Mouse (Mus musculus) left cerebral cortex, postnatal 25 days (tissue): Measurements from ENCODE around the gene Tpst2. TPM values are rescaled to one million over a fixed set of nuclear protein-coding genes. Genes with fewer than 3 reads are reported as not detected.

Experiments used
- DNase-seq, 2 experiments: peaks; one replicate each; pipeline ENCODE4 v3.0.0; 2022; ENCODE audit warnings: low spot score in 2 of 2, mixed read lengths in 1 of 2
- intact Hi-C: fragments of 180-260 bp; cut with DNase I; formaldehyde crosslinking; loops from one replicate; pipeline ENCODE4 v1.15.1; 2025
- total RNA-seq, 2 experiments: library from RNA; stranded (reverse); gene quantifications; 2 replicates each; pipeline ENCODE4 v1.2.3; 2021

Tpst2 gene
- total RNA-seq, 2 experiments from 2014 or later: 39.0 to 43.9 TPM

DNA sequence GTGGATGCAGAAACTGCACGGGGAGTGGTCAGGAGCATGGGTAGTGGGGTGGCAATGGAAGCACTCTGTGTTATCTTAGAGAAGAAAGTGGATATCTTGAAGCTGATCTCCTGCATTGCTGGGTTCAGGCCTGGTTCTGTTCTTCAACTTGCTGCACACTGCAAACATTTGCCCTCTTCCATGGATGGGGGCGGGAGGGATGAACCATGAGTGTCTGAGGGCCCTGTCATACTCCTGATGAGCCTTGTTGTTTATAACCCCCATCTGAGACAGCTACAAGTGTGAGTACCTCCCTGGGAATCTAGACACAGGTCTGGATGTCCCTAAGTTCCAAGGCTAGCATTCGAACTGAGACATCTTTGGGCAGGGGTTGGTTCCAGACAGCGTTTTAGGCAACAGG, 44.9 kb downstream of the Tpst2 start:
- no peak for DNase-seq
- intact Hi-C loops: loop anchor here (1.0 kb wide), 2 partner anchors 45 to 93 kb away; partner anchors contain the start of gene Tpst2

DNA sequence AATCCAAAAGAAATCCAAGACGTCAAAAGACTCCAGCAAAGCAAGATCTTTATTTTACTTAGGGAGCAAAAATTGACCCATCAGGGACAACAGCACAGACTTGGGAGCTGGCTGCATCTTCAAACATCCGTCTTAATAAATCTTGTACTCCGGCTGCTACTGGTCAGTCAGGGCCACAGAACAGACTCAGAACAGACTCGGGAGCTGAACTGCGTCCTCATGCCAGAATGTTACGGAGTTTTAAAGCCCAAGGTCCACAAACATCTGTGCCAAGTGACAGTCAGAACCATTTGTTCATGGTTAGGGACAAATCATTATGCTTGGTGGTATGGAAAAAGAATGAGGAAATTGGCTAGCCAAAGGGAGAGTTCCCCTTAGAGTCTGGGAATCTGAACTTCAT, 46.8 kb downstream of the Tpst2 start:
- intact Hi-C loops: no loop called here
- no peak for DNase-seq

DNA sequence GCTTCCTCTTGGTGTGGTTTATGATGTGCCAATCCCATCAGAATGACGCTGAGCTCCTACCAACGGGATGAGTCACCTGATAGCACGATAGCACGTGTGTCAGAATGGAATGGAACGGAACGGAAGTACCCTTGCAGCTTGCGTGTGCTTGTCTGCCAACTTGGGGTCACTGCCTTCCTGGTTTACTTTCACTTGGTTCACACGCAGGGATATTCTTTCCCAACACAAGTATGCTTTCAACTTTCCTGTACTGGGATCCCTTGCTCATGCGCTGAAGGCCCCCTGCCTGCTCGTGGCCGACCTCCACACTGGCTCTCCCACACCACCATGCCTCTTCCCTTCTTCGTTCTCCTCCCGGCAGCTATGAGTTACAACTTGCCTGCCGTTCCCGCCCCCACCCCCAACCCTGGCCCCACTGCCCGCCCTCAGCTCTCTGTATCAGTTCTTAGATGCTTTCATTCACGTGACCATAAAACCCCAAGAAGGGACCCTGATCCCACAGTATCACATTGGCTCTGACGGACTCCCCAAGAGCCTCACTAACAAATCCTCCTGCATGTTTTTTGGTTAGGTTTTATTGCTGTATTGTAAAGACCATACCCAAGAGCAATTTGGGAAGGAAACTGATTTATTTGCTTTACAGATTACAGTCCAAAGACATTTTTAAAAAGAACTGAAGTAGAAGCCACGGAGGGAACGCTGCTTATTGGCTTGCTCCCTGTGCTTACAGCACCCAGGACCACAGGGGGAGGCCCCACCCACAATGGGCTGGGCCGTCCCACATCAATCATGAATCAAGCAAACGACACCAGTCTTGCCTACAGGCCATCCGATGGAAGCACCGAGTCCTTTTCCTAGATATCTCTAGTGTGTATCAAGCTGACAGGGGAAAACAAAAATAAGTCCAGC, 48.4 kb downstream of the Tpst2 start:
- no peak for DNase-seq
- intact Hi-C loops: no loop called here

DNA sequence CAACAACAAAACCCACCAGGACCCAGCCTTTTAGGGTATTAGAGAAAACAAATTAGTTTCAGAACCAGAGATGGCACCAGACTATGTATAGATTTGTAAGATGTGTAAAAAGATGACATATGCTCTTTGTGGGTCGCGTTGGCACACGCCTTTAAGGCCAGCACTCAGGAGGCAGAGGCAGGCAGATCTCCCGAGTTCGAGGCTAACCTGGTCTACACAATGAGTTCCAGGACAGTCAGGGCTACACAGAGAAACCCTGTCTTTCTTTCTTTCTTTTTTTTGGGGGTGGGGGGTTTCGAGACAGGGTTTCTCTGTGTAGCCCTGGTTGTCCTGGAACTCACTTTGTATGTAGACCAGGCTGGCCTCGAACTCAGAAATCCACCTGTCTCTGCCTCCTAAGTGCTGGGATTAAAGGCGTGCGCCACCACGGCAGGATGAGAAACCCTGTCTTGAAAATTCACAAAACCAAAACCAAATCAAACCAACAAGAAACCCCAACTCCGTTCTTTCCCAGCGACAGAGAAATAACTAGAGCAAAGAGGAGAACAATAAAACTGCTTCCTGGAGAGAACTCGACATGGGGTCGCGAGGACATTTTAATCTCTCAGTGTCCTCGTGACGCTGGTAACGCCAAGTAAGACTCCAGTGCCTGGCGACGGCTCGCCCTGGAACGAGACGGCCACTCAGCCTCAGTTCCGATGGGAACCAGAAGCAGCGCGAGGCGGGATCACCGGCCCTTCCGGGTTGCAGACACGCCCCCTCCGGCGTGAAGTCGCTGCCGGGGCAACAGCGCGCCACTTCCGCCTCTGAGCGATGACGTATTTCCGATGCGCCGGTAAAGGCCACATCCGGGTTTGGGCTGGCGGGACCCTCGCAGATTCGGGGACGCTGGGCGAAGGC, 49.3 kb downstream of the Tpst2 start, which contains the start of gene Tfip11:
Tfip11 (plus strand) TSS at position 813 of the 900 bp plus-strand sequence.
- peak; percentile 96 to 98 for DNase-seq
- intact Hi-C loops: loop anchor here (1.0 to 2.0 kb wide), 3 partner anchors 18 to 85 kb away; partner anchors contain the start of genes Hps4, Srrd and Tpst2

DNA sequence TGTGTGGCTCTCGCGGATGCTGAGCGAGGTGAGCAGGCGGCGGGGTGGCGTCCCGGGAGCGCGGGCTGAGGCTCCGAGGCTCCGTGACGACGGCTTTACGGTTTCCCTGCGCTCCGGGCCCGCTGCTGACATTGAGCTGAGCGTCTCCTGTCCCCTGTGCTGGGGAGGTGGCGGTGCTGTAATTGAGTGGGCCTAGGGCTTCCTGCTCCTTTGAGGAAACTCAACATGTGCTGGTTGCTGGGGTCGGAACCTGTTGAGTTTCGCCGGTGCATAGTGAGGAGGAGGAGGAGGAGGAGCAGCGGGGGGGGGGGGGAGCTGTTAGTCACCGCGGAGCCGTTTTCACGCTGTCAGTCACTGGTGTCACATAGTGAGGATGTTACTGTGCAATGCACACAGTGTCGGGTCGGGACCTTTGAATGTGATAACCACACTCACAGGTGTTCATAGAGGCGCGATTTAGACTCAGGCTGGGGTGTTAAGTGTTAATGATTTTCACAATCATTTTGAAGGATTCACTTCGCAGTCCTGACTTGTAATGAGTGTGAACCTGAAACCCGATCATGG, 50.0 kb downstream of the Tpst2 start:
- intact Hi-C loops: loop anchor here (1.0 to 2.0 kb wide), 3 partner anchors 17 to 86 kb away; partner anchors contain the start of genes Hps4, Srrd and Tpst2
- DNase-seq: no peak

DNA sequence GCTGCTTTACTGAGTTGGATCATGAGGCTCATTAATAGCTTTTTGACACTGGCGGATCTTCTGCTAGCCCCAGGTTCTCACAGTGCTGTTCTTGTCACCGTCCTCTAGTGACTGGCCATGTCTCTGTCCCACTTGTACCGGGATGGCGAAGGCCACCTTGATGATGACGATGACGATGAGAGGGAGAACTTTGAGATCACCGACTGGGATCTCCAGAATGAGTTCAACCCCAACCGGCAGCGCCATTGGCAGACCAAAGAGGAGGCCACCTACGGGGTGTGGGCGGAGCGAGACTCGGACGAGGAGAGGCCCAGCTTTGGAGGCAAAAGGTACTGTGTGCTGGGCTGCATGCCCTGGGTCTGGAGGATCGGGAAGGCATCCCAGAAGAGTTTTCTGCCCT, 51.4 kb downstream of the Tpst2 start:
- intact Hi-C loops: loop anchor here (2.0 kb wide), 2 partner anchors 51 to 87 kb away; partner anchors contain the start of gene Tpst2
- no peak for DNase-seq

DNA sequence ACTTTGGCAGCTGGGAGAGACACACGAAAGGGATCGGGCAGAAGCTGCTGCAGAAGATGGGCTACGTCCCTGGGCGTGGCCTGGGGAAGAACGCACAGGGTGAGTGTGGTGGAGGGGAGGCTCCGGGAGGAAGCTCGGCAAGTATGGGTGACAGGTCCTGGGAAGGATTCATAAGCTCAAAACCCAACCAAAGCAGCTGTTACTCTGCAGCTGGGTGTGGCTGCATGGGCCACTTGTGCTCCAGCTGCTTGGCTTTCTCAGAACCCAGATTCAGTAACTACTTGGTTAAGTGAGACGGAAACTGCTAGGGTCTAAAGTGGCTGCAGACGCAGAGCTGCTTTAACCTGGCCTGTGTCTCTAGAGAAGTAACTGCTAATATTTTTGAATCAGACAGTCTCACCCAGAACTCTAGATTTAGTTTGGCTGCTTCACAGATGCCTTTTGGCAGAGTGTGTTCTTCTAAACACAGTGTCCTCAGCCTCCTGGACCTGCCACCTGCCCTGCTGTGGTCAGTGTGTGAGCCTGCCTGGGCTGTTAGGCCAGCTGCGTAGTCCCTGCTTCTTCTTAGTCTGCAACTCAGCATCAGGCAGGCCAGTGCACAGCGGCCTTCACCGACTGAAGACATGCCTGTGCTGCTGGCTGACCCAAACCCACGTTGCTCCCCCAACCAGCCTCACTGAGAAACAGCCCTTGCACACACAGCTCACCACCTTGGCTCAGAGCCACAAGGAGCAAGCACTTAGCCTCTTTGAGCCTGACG, 53.5 kb downstream of the Tpst2 start:
- intact Hi-C loops: no loop called here

DNA sequence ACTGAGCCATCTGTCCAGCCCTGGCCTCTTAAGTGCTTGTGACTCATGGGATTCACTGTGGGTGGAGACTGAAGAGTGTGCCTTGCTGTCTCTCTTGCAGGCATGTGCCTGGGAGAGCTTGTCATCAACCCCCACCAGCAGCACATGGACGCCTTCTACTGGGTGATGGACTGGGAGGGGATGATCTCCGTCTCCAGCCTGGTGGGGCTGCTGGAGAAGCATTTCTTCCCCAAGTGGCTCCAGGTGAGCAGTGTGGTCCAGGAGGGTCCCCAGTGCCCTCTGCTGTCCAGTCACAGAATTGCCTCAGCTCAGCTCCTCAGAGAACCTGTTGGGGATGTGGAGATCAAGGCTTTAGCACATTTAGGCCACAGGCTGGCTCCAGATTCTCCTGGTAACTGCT, 59.0 kb downstream of the Tpst2 start:
- peak in 1 of 2 experiments; percentile 54 for DNase-seq
- intact Hi-C loops: loop anchor here (2.0 kb wide), 1 partner anchor 95 kb away; no protein-coding TSS in a partner anchor

More for the DNA sequence above, 53.5 kb downstream of the Tpst2 start:
- DNase-seq: no peak

DNA sequence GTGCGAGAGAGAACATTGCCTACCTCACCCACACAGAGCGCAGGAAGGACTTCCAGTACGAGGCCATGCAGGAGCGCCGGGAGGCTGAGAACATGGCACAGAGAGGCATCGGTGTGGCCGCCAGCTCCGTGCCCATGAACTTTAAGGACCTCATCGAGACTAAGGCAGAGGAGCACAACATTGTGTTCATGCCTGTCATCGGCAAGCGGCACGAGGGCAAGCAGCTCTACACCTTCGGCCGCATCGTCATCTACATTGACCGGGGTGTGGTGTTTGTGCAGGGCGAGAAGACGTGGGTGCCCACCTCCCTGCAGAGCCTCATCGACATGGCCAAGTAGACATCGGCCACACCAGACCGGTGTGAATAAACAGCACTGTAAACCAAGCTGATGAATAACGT, 60.5 kb downstream of the Tpst2 start:
- DNase-seq: no peak
- intact Hi-C loops: no loop called here

DNA sequence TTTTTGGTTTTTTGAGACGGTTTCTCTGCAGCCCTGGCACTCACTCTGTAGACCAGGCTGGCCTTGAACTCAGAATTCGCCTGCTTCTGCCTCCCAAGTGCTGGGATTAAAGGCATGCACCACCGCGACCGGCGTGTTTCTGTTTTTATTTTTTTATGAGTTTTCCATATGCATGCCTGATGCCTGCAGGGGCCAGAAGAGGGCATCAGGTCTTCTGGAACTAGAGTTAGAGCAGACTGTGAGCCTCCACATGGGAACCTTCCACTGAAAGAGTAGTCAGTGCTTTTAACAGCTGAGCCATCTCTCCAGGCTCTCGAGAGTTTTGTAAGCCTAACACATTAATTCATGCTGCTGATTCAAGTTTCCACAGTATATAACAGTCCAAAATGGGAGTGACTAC, 62.7 kb downstream of the Tpst2 start:
- intact Hi-C loops: no loop called here
- no peak for DNase-seq

DNA sequence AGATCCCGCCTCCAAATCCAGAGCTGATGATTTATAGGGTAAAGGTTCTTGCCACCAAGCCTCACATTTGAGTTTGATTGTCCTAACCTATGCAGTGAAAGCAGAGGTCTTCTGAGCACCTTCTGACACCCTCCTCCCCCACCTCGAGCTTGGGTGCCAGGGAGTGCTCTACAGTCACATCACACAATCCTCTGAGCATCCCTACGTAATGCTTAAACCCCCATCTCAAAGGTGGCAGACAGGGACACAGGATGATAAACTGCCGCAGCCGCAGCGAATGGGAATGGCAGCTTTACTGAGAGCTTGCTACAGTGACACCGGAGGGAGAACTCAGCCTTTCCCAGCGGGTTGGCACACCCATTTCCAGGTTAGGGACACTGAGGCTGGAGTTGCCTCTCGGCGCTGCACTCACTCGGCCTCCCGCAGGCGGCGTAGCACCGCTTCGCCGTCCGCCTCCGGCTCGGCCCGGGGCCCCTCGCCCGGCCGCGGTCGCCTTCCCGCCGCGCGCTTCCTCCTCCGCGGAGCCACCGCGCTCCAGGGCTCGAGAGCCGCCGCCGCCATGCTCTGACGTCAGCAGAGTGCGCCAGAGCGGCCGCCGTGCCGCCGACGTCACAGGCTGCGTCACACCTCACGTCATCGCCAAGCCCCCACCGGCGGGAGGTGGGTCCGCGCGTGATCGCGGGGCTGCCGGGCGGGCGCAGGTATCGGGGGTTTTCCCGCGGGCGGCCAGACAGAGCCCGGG, 66.1 kb downstream of the Tpst2 start, which contains the start of the genes Srrd and Hps4:
Srrd (minus strand) TSS at position 578 of the 742 bp plus-strand sequence.
Hps4 (plus strand) TSS at position 621 of the 742 bp plus-strand sequence.
- peak; percentile 88 to 93 for DNase-seq
- intact Hi-C loops: loop anchor here (1.0 to 5.0 kb wide), 2 partner anchors 16 to 85 kb away; partner anchors contain the start of gene Tfip11

DNA sequence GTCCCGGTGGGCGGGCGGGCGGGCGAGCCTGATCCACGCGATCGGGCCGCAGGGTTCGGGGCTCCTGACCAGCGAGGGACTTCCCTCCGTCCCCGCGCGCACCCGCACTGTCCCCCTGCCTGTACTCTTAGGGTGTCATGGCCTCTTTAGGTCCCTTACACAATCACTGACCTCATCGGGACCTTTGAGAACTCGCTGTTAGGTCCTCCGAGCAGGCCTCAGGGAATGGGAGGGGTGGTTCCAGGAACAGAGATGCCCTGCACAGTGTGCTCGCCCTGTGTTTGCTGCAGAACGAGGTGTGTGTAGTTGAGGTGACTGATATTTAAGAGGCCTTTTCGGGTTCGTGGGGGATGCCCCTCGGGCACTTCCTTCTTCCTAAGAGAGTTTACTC, 66.7 kb downstream of the Tpst2 start:
- intact Hi-C loops: loop anchor here (1.0 to 5.0 kb wide), 2 partner anchors 17 to 84 kb away; partner anchors contain the start of gene Tfip11
- peak; percentile 25 to 42 for DNase-seq

DNA sequence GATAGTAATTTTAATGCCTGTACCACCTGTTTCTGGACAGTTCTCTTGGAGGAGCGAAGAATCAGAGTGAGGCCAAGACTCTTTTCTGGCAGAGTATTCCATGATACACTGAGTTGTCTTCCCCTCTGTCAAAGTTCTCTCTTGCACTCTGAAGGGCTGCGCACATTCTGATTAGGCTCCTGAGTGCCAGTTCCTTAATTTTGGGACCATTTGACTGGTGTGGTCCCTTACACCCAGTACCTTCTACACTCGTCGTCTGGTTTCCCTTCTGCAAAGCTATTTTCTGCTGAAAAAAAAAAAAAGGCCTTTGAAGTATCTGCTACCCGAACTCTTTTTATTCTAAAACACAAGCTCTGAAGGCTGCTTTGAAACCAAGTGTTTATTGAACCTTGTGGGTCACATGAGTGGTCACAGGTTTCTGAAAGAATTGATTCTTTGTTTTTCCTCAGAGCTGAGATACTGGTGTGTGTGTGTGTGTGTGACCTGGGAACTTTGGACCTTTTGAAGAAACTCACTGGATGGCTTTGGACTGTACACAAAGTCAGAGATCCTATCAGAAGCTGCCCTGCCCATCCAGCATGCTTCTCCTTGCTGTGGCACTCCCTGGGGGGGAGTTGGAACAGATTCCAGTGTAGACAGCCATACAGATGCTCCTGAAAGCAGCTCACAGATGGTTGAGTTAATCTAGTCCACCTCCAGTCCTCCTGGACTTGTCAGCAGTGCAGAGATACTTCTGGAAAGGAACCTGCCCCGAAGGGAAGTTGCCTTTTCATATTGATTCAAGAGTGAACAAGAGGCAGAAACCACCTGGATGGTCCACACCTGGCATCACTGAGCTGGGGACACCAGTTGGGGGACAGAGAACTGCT, 67.8 kb downstream of the Tpst2 start:
- intact Hi-C loops: loop anchor here (1.0 to 5.0 kb wide), 2 partner anchors 50 to 83 kb away; partner anchors contain the start of gene Asphd2
- peak; percentile 40 to 94 for DNase-seq

DNA sequence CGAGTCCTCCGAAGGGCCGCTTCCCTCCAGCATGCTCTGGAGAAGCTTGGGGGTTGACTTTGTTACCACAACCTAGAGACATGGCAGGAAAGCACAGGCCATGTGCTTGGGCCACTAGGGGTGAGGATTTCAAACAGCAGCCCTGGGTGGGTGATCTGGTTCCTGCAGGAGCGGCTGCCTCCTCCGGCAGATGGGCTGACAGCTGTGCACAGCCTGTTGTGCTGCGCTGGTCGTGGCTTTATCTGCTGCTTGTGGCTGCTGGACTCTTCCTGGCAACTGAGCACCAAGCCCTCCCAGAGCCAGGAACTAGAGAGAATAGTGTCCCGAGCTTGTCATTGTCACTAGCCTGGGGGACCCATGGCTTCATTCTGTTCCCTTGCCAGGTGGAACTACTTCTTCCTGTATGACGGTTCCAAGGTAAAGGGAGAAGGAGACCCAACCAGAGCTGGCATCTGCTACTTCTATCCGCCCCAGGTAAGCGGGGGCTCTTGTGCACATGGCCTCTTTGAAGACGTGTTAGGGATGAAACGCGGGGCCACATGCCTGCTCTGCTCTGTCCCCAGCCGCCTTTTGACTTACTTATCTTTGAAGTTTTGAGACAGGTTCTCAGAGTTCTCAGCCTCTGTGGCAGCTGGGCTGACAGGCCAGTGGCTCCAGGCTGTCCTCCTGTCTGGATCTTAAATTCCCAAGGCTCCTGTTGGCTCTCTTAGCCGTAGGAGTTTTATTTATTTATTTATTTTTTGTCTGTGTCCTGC, 69.9 kb downstream of the Tpst2 start:
- intact Hi-C loops: no loop called here
- DNase-seq: no peak

DNA sequence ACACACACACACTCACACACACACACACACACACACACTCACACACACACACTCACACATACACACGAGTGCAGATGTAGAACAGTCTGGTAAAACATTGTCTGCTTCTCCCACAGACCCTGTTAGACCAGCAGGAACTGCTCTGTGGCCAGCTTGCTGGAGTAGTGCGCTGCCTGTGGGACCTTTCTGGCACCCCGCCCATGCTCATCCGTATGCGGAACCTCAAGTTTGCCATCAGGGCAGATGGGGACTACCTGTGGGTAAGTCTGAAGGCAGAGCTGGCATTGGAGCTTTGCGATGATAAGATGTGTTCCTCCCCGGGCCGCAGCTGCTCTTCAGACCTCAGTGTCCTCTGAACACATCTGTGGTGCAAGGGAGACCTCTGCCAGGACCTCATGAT, 72.7 kb downstream of the Tpst2 start:
- intact Hi-C loops: no loop called here
- no peak for DNase-seq

DNA sequence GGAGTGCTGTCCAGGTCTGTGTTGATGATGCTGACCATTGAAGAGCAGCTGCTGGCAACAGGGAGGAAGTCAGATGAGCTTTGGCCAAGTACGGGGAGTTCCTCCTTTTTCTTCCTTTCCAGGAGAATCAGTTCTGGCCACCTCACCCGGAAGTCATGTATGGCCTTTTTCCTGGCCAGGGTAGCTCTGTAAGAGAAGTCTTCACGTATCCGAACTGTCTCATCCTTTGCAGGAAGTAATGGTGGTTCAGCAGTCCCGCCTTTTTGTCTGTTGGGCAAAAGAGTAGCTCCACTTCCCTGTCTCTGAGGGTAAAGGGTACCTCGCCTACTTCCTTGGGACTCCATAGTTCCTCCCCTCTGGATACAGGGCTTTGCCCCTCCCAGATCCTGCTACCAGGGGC, 79.0 kb downstream of the Tpst2 start:
- DNase-seq: no peak
- intact Hi-C loops: no loop called here
